Mouse (Mus musculus): Measurements from ENCODE around the gene Kmt2b. TPM values are rescaled to one million over a fixed set of nuclear protein-coding genes. Genes with fewer than 3 reads are reported as not detected.
A peak's percentile ranks its signal among the peaks of the same experiment; 100 is the strongest.

Gene Kmt2b
- total RNA-seq, 2 experiments from 2014 or later: 42.3 to 53.4 TPM

- no peak for DNase-seq
Measured at GRCm38 (mm10) chr7:30600651-30601050, 12.1 kb upstream of the Kmt2b start.

- peak; percentile 89 to 92 for DNase-seq
Measured at GRCm38 (mm10) chr7:30599933-30600353, 11.4 kb upstream of the Kmt2b start.

- DNase-seq: no peak
Measured at GRCm38 (mm10) chr7:30598786-30599185, 10.3 kb upstream of the Kmt2b start, which contains the start of gene Zbtb32. Gene Zbtb32 (minus strand): TSS chr7:30598909.

- DNase-seq: no peak
Measured at GRCm38 (mm10) chr7:30596811-30597210, 8.3 kb upstream of the Kmt2b start.

- no peak for DNase-seq
Measured at GRCm38 (mm10) chr7:30596093-30596492, 7.6 kb upstream of the Kmt2b start.

GRCm38 (mm10) chr7:30594510-30595024 lies 6.0 kb upstream of the Kmt2b start:
- DNase-seq: no peak

- no peak for DNase-seq
Measured at GRCm38 (mm10) chr7:30593579-30594509, 5.3 kb upstream of the Kmt2b start.

GRCm38 (mm10) chr7:30592772-30593423 lies 4.4 kb upstream of the Kmt2b start:
- DNase-seq: no peak

GRCm38 (mm10) chr7:30591605-30591951 lies 3.1 kb upstream of the Kmt2b start:
- no peak for DNase-seq

- no peak for DNase-seq
Measured at GRCm38 (mm10) chr7:30590927-30591604, 2.5 kb upstream of the Kmt2b start.

- peak; percentile 80 for DNase-seq
Measured at GRCm38 (mm10) chr7:30589435-30590301, 1.1 kb upstream of the Kmt2b start.

- DNase-seq: peak; percentile 59 to 65
Measured at GRCm38 (mm10) chr7:30587842-30588667, 471 bp downstream of the Kmt2b start.

GRCm38 (mm10) chr7:30586455-30587020 lies 2.0 kb downstream of the Kmt2b start:
- no peak for DNase-seq

GRCm38 (mm10) chr7:30585170-30585569 lies 3.4 kb downstream of the Kmt2b start:
- no peak for DNase-seq

- DNase-seq: no peak
Measured at GRCm38 (mm10) chr7:30584339-30584738, 4.2 kb downstream of the Kmt2b start.

GRCm38 (mm10) chr7:30581547-30581946 lies 7.0 kb downstream of the Kmt2b start:
- no peak for DNase-seq

GRCm38 (mm10) chr7:30579950-30580349 lies 8.6 kb downstream of the Kmt2b start:
- DNase-seq: no peak

GRCm38 (mm10) chr7:30572969-30573368 lies 15.6 kb downstream of the Kmt2b start:
- DNase-seq: no peak

- no peak for DNase-seq
Measured at GRCm38 (mm10) chr7:30572389-30572788, 16.1 kb downstream of the Kmt2b start.

- DNase-seq: no peak
Measured at GRCm38 (mm10) chr7:30567555-30567954, 21.0 kb downstream of the Kmt2b start.

- no peak for DNase-seq
Measured at GRCm38 (mm10) chr7:30566033-30566432, 22.5 kb downstream of the Kmt2b start.

Data from layer of hippocampus, postnatal 36 days (tissue).